Mouse (Mus musculus) olfactory bulb, adult 2 months (tissue): ENCODE results near the gene Nrxn3.

Experiments used
- CTCF ChIP-seq: fragments of 200-500 bp; IDR thresholded peaks from 2 replicates; pipeline ENCODE4 v1.5.1; 2012; ENCODE audit warnings: low read depth, mild to moderate bottlenecking, low read length, moderate library complexity; ENCODE audit not compliant: insufficient read depth
- POLR2A ChIP-seq: fragments of 200-500 bp; IDR thresholded peaks from 2 replicates; pipeline ENCODE4 v1.6.1; 2012; ENCODE audit warnings: mild to moderate bottlenecking, low read depth, low read length, moderate library complexity; ENCODE audit not compliant: insufficient read depth

GRCm38 (mm10) chr12:88926306-88926705 lies 203.6 kb downstream of the Nrxn3 start:
- TF ChIP-seq POLR2A (no peak), CTCF (no peak)
